Mouse (Mus musculus): Measurements from ENCODE around the gene Samd15. TPM values are rescaled to one million over a fixed set of nuclear protein-coding genes. Genes with fewer than 3 reads are reported as not detected.

The Samd15 gene
- total RNA-seq, 2 experiments from 2014 or later: 2.7 to 2.9 TPM

- DNase-seq: no peak
Observed at GRCm38 (mm10) chr12:87230379-87230895, 30.9 kb downstream of the Samd15 start.

- DNase-seq: no peak
Observed at GRCm38 (mm10) chr12:87236882-87237483, 37.5 kb downstream of the Samd15 start.

GRCm38 (mm10) chr12:87238632-87239031, 39.1 kb downstream of the Samd15 start, which contains the start of gene Noxred1:
Gene Noxred1 (minus strand): TSS chr12:87238732.
- DNase-seq: no peak

GRCm38 (mm10) chr12:87250161-87250560, 50.6 kb downstream of the Samd15 start:
- no peak for DNase-seq

- no peak for DNase-seq
Observed at GRCm38 (mm10) chr12:87253878-87254277, 54.4 kb downstream of the Samd15 start.

- DNase-seq: no peak
Observed at GRCm38 (mm10) chr12:87256629-87257028, 57.1 kb downstream of the Samd15 start.

GRCm38 (mm10) chr12:87260562-87260961, 61.0 kb downstream of the Samd15 start:
- no peak for DNase-seq

Other genes with a start within 250 kb of the Samd15 start
- gene Zdhhc22, start 209.3 kb upstream of the Samd15 start, total RNA-seq (2021): 10 to 100 TPM in 1 of 2 experiments, 1 to 10 TPM in 1; 6.8 to 10.6 TPM
- 10 to 100 TPM; 36.2 to 36.4 TPM for gene Tmem63c, start 178.4 kb upstream of the Samd15 start, total RNA-seq (2021)
- gene Ngb, start 97.2 kb upstream of the Samd15 start, total RNA-seq (2021): 1 to 10 TPM; 2.5 TPM
- 10 to 100 TPM; 47.3 to 48.1 TPM for gene Gstz1, start 52.6 kb upstream of the Samd15 start, total RNA-seq (2021)
- gene Pomt2, start 51.8 kb upstream of the Samd15 start, total RNA-seq (2021): 10 to 100 TPM; 17.5 TPM
- 10 to 100 TPM; 29.4 to 30.4 TPM for gene Tmed8, start 731 bp downstream of the Samd15 start, total RNA-seq (2021)
- gene Noxred1, start 39.0 kb downstream of the Samd15 start, total RNA-seq (2021): 1 to 10 TPM; 2.6 to 3.7 TPM
- 10 to 100 TPM; 52.3 to 60.7 TPM for gene Vipas39, start 66.5 kb downstream of the Samd15 start, total RNA-seq (2021)
- 100 to 1,000 TPM; 198 to 207 TPM for gene Ahsa1, start 66.8 kb downstream of the Samd15 start, total RNA-seq (2021)
- under 1 TPM in 1 of 2 experiments, not detected in 1; 0.42 TPM for gene Ism2, start 100.0 kb downstream of the Samd15 start, total RNA-seq (2021)
- gene Sptlc2, start 188.6 kb downstream of the Samd15 start, total RNA-seq (2021): 10 to 100 TPM; 29.2 to 32.8 TPM
- gene Slirp, start 244.2 kb downstream of the Samd15 start, total RNA-seq (2021): 10 to 100 TPM; 90.6 to 99.4 TPM
- gene Alkbh1, start 244.3 kb downstream of the Samd15 start, total RNA-seq (2021): 10 to 100 TPM; 20.8 to 21.7 TPM